Mouse (Mus musculus): ENCODE results near the gene Nppa.

- TF ChIP-seq CTCF (IDR thresholded peaks at IDR 0.05; ENCODE audit: control insufficient read depth, insufficient read depth, insufficient replicate concordance, low read depth, low read length) (no peak), POLR2A (IDR thresholded peaks at IDR 0.05; ENCODE audit: control insufficient read depth, low read depth, low read length) (no peak)
Measured at GRCm38 (mm10) chr4:147985205-147986132, 15.1 kb upstream of the Nppa start, which contains the start of gene Nppb.
